Mouse (Mus musculus): Measurements from ENCODE around the gene Nxt2. TPM values are rescaled to one million over a fixed set of nuclear protein-coding genes. Genes with fewer than 3 reads are reported as not detected.

Nxt2 gene
- total RNA-seq, 2 experiments from 2014 or later: 29.6 to 29.8 TPM

Other genes starting within 250 kb of the Nxt2 start
- gene Gucy2f, start 29.8 kb upstream of the Nxt2 start, total RNA-seq (2021): under 1 TPM; 0.42 to 0.73 TPM
- gene Kcne1l, start 79.5 kb downstream of the Nxt2 start, total RNA-seq (2021): 1 to 10 TPM; 3.4 to 3.9 TPM
- gene Acsl4, start 163.8 kb downstream of the Nxt2 start, total RNA-seq (2021): 10 to 100 TPM; 71.5 to 77.1 TPM